Mouse (Mus musculus): ENCODE data around the gene Psen2.
A peak's percentile ranks its signal among the peaks of the same experiment; 100 is the strongest.

Psen2 gene

GRCm38 (mm10) chr1:180274725-180275308 is 11.6 kb upstream of the Psen2 start:
- no peak for DNase-seq (ENCODE audit: extremely low spot score)

- no peak for DNase-seq (ENCODE audit: extremely low spot score)
Observed at GRCm38 (mm10) chr1:180269033-180269432, 5.8 kb upstream of the Psen2 start.

GRCm38 (mm10) chr1:180268249-180269031 is 5.2 kb upstream of the Psen2 start:
- peak; percentile 87 for DNase-seq (ENCODE audit: extremely low spot score)

GRCm38 (mm10) chr1:180267151-180267550 is 3.9 kb upstream of the Psen2 start:
- DNase-seq (ENCODE audit: extremely low spot score): no peak

- DNase-seq (ENCODE audit: extremely low spot score): peak; percentile 35
Observed at GRCm38 (mm10) chr1:180265399-180265798, 2.2 kb upstream of the Psen2 start.

GRCm38 (mm10) chr1:180264851-180265250 is 1.6 kb upstream of the Psen2 start:
- no peak for DNase-seq (ENCODE audit: extremely low spot score)

- DNase-seq (ENCODE audit: extremely low spot score): no peak
Observed at GRCm38 (mm10) chr1:180264389-180264788, 1.2 kb upstream of the Psen2 start.

- no peak for DNase-seq (ENCODE audit: extremely low spot score)
Observed at GRCm38 (mm10) chr1:180261857-180262570, 1.2 kb downstream of the Psen2 start.

GRCm38 (mm10) chr1:180261415-180261814 is 1.8 kb downstream of the Psen2 start:
- no peak for DNase-seq (ENCODE audit: extremely low spot score)

GRCm38 (mm10) chr1:180260886-180261285 is 2.4 kb downstream of the Psen2 start:
- no peak for DNase-seq (ENCODE audit: extremely low spot score)

- no peak for DNase-seq (ENCODE audit: extremely low spot score)
Observed at GRCm38 (mm10) chr1:180259753-180260152, 3.5 kb downstream of the Psen2 start.

- DNase-seq (ENCODE audit: extremely low spot score): no peak
Observed at GRCm38 (mm10) chr1:180257446-180257845, 5.8 kb downstream of the Psen2 start.

GRCm38 (mm10) chr1:180256866-180257265 is 6.4 kb downstream of the Psen2 start:
- DNase-seq (ENCODE audit: extremely low spot score): no peak

GRCm38 (mm10) chr1:180256138-180256674 is 7.0 kb downstream of the Psen2 start:
- peak; percentile 96 for DNase-seq (ENCODE audit: extremely low spot score)

GRCm38 (mm10) chr1:180255294-180256117 is 7.7 kb downstream of the Psen2 start:
- DNase-seq (ENCODE audit: extremely low spot score): no peak

- no peak for DNase-seq (ENCODE audit: extremely low spot score)
Observed at GRCm38 (mm10) chr1:180254316-180254715, 8.9 kb downstream of the Psen2 start.

- DNase-seq (ENCODE audit: extremely low spot score): no peak
Observed at GRCm38 (mm10) chr1:180252656-180253190, 10.5 kb downstream of the Psen2 start.

GRCm38 (mm10) chr1:180251176-180252048 is 11.8 kb downstream of the Psen2 start:
- DNase-seq (ENCODE audit: extremely low spot score): no peak

GRCm38 (mm10) chr1:180250441-180250830 is 12.8 kb downstream of the Psen2 start:
- no peak for DNase-seq (ENCODE audit: extremely low spot score)

Data from embryo, embryonic 9.5 days (tissue).